Mouse (Mus musculus): ENCODE results near the gene Ly75.

The Ly75 gene

GRCm38 (mm10) chr2:60326948-60327347, 56.2 kb downstream of the Ly75 start:
- no peak for DNase-seq (ENCODE audit: low read depth, low spot score)

GRCm38 (mm10) chr2:60323411-60323810, 59.7 kb downstream of the Ly75 start:
- peak; percentile 16 for DNase-seq (ENCODE audit: low read depth, low spot score)

- no peak for DNase-seq (ENCODE audit: low read depth, low spot score)
These were observed 60.9 kb downstream of the Ly75 start for GRCm38 (mm10) chr2:60322031-60322726.

GRCm38 (mm10) chr2:60303796-60304195, 79.3 kb downstream of the Ly75 start:
- DNase-seq (ENCODE audit: low read depth, low spot score) = no peak

- no peak for DNase-seq (ENCODE audit: low read depth, low spot score)
These were observed 83.8 kb downstream of the Ly75 start for GRCm38 (mm10) chr2:60299323-60299722.

- DNase-seq (ENCODE audit: low read depth, low spot score) = no peak
These were observed 84.8 kb downstream of the Ly75 start for GRCm38 (mm10) chr2:60298266-60298665.

GRCm38 (mm10) chr2:60291381-60291780, 91.7 kb downstream of the Ly75 start:
- no peak for DNase-seq (ENCODE audit: low read depth, low spot score)

- no peak for DNase-seq (ENCODE audit: low read depth, low spot score)
These were observed 93.7 kb downstream of the Ly75 start for GRCm38 (mm10) chr2:60289451-60289850.

- no peak for DNase-seq (ENCODE audit: low read depth, low spot score)
These were observed 94.5 kb downstream of the Ly75 start for GRCm38 (mm10) chr2:60288606-60289005.

- DNase-seq (ENCODE audit: low read depth, low spot score) = no peak
These were observed 97.9 kb downstream of the Ly75 start for GRCm38 (mm10) chr2:60285107-60285617.

GRCm38 (mm10) chr2:60284467-60284821, 98.7 kb downstream of the Ly75 start, which contains the start of gene Cd302:
TSS of gene Cd302 (minus strand) at chr2:60284488.
- no peak for DNase-seq (ENCODE audit: low read depth, low spot score)

- DNase-seq (ENCODE audit: low read depth, low spot score) = no peak
These were observed 99.2 kb downstream of the Ly75 start for GRCm38 (mm10) chr2:60283751-60284466.

GRCm38 (mm10) chr2:60283208-60283750, 99.8 kb downstream of the Ly75 start:
- no peak for DNase-seq (ENCODE audit: low read depth, low spot score)

GRCm38 (mm10) chr2:60282625-60283024, 100.5 kb downstream of the Ly75 start:
- no peak for DNase-seq (ENCODE audit: low read depth, low spot score)

GRCm38 (mm10) chr2:60278627-60279026, 104.5 kb downstream of the Ly75 start:
- no peak for DNase-seq (ENCODE audit: low read depth, low spot score)

GRCm38 (mm10) chr2:60269856-60270479, 113.1 kb downstream of the Ly75 start:
- no peak for DNase-seq (ENCODE audit: low read depth, low spot score)

GRCm38 (mm10) chr2:60267567-60267966, 115.5 kb downstream of the Ly75 start:
- no peak for DNase-seq (ENCODE audit: low read depth, low spot score)

- no peak for DNase-seq (ENCODE audit: low read depth, low spot score)
These were observed 122.3 kb downstream of the Ly75 start for GRCm38 (mm10) chr2:60260621-60261350.

GRCm38 (mm10) chr2:60259186-60259585, 123.9 kb downstream of the Ly75 start:
- DNase-seq (ENCODE audit: low read depth, low spot score) = no peak

GRCm38 (mm10) chr2:60256751-60257150, 126.4 kb downstream of the Ly75 start:
- no peak for DNase-seq (ENCODE audit: low read depth, low spot score)

GRCm38 (mm10) chr2:60253506-60253905, 129.6 kb downstream of the Ly75 start:
- DNase-seq (ENCODE audit: low read depth, low spot score) = no peak

- no peak for DNase-seq (ENCODE audit: low read depth, low spot score)
These were observed 130.3 kb downstream of the Ly75 start for GRCm38 (mm10) chr2:60252782-60253181.
